Mouse (Mus musculus): ENCODE measurements around the gene Pla2g2c.

The Pla2g2c gene

DNA sequence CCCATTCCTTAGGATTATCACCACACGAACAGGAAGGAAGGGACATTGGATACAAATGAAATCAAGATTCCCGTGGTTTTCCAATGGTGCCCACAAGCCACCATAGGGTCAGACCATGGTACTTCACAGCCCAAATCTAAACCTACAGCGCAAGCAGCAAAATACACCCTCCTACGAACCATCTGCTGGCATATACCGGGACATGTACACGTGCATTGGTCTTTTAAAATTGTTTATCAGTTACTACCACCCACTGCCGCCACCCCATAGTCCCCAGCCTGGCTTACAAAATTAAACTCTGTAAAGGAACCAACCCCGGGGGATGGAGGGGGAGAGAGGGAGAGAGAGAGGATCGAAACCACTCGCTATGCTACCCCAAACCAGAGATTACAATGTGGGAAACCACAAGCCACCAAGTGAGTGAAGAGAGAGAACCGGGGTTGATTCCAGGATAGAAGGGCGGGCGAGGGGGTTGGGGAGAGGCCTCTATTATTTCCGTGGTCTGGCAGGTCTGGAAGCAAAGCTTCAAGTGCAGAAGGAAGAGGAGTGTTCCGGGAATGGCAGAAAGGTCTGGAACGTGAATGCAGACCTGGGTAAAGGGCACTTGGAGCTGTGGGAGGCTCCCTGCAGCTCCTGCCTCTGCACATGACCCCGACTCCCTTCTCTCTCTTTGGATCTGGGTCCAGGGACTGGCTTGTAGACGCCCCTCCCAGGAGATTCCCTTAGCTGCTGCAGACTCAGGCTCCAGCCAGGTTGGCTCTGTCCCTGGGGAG, at the start of gene Pla2g2c:
Gene Pla2g2c, plus strand, starts transcription at position 439 of the 773 bp plus-strand sequence.
- DNase-seq (ENCODE audit: low read depth, low spot score): no peak

DNA sequence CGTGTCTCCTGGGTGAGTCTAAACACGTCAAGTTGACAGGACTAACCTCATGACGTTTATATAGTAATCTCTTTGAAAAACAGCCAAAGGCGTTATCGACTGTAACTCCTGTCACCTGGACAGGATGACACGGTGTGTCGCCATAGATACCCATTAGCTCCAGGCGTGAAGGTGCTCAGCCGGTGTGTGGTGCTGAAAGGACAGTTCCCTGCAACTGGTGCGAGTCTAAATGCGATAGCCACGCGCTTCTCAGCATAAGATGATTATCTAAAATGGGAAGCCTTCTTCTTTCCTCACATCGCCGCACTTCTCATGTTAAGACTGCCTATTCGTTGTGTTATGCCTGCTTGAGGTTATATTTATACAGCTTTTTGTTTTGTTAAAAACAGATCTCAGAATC, 48.1 kb upstream of the Pla2g2c start:
- DNase-seq (ENCODE audit: low read depth, low spot score): peak; percentile 45

DNA sequence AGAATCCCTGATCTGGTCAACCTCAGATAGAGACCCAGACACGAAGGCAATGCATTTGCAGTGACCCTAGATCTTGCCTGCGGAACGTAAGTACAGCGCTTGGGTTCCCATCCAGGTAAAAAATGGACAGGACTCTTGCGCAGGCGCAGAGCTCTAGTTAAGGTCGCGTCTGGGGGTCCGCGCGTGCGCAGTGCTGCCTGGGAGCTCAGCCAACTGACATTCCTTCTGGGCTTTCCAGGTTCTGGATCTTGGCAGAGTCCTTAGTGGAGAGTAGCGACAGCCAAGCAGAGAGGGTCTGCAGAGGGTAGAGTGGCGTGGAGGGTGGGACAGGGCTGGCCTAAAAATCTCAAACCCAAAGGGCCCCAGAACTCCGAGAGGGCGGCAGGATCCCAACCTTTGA, 47.0 kb upstream of the Pla2g2c start:
- DNase-seq (ENCODE audit: low read depth, low spot score): peak; percentile 54

DNA sequence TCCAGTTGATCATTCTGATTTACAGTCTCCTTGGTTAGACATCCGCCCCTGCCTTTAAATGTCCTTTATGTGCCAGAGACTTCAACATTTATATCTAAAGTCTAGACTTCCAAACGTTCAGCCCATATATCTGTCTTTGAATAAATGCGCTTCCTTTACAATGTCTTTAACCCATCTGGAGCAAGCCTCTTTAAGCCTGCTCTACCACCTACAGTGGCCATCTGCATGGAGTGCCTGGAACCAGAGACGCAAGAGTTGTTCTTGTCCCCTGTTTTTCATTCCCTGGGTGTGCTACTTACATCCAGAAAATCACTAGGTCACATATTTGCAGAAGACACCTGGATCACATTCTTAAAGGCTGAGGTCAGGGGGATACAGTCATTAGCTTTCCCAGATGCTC, 44.5 kb upstream of the Pla2g2c start:
- no peak for DNase-seq (ENCODE audit: low read depth, low spot score)

DNA sequence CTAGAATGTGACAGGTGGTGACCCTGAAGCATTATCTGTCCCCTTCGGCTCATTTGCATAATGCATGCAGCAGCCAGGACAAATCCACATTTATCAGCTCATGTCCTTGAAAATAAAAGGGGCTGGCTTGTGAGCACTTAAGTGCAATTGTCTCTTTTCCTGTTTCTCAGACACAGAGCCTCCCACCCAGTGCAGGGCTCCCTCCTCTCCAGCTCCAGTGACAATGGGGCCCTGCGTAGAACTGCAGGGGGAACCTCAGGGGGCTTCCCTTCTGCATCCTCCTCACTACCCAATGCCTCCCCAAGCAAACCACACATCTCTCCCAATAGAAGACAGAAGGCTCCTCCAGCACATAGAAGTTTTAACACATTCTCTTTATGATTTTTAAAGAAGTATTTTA, 41.8 kb upstream of the Pla2g2c start:
- no peak for DNase-seq (ENCODE audit: low read depth, low spot score)

DNA sequence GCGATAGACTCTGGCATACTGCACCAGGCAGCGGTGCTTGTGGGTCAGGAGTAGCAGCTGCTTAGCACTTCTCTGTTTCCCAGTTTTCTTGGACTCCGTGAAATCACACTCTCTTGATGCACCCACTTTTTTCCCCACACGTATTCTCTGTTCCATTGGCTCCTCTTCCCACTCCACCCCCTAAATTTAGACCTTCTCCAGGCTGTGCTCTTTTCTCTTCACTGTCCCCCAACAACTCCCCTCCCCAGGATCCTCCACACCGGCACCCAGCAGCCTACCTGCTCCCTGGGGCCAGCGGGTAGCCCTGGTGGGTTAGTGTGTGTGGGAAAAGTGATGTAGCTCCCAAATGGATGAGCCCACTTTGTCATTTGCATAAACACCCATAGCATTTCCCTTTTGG, 38.8 kb upstream of the Pla2g2c start:
- no peak for DNase-seq (ENCODE audit: low read depth, low spot score)

DNA sequence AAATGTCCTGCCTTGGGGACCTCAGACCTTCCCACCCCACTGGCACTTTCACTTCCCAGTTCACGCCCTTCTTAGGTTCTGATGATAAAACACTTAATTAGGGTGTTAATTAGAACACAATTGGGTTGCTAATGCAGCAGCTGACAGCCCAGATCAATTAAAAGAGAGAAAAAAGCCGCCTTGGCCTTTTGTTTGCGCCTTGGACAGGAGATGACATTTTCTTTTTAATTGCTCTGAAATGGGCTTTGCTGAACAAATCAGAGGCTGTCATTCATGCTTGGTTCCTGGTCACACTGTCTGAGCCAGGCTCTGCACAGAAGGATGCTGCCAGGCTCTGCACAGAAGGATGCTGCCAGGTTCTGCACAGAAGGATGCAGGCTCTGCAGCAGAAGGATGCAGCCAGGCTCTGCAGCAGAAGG, 35.5 kb upstream of the Pla2g2c start:
- no peak for DNase-seq (ENCODE audit: low read depth, low spot score)

DNA sequence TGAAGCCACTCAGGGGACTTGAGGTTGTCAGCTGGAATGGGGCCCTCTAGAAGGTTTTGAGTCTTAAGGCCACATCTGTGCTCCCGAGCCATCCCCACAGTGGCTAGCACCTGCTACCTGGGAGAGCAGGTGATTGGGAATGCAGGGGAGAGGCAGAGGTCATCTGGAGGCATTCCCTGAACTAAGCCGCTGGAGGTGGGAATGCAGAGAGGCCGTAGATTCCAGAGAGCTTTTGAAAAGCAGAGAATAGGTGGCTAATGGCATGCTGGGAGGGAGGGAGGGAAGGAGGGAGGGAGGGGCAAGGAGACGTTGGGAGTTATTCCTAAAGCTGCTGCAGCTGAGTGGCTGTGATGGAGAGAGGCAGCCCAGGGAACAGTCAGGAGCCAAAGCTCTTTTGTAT, 34.0 kb upstream of the Pla2g2c start:
- DNase-seq (ENCODE audit: low read depth, low spot score): no peak

DNA sequence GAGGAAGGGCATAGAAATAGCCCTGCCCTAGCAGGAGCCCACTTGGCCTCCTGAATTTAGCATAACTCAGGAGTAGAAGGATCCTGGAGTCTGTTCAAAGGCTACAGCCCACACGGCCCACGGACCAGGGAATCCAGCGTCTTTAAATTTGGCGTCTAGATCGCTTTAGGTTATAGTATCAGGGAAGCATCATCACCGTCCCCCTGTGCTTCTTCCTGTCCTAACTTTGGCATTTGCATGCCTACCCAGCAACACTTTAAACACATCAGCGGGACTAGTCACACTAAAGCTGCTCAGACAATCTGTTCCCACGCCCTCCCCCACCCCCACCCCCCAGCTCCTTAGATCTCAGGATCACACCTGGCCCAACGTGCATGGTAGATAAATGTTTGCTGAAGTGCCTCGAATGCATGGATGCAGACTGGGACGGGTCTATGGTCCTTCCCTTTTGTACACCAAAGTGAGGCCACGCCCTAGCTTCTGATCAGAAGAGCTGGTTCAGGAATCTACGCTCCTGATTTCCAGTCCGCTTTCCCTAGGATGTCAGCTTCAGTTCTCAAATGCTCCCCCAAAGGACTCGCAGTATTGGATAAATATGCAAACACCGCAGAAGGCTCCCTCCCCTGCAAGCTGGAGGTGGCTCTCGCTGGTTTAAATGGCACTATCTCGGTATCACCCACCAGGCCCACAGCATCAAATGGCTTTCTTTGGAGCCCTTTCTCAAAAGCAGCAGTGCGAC, 33.0 kb upstream of the Pla2g2c start:
- DNase-seq (ENCODE audit: low read depth, low spot score): no peak

DNA sequence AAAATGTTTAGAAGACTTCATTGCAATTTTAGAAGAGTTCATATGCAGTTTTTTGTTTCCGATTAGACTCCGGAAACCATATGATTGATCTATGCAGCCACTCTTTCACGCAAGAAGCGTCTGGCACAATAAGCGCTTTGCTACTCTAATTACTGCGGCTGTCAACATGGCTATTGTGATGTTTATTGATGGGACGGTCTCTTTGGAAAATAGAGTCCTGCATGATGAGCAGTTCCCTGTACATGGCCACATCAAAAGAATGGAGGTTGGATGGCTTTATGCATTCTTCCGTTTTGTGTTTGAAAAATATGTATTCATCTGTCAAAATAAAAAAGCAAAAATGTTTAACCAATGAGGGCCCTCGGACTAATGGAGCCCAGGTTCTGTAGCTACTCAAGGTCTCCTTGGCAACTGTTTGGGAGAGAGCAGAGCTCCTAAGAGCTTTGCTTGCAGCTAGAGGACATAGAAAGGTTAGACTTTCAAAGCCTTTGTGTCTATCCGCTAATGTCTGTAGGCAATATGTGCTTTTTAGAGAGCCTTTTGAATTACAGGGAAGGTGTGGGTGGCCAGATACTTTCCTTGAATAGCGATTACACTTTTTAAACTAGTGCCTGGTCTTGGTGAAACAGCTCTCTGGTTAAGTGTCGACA, 31.4 kb upstream of the Pla2g2c start:
- no peak for DNase-seq (ENCODE audit: low read depth, low spot score)

DNA sequence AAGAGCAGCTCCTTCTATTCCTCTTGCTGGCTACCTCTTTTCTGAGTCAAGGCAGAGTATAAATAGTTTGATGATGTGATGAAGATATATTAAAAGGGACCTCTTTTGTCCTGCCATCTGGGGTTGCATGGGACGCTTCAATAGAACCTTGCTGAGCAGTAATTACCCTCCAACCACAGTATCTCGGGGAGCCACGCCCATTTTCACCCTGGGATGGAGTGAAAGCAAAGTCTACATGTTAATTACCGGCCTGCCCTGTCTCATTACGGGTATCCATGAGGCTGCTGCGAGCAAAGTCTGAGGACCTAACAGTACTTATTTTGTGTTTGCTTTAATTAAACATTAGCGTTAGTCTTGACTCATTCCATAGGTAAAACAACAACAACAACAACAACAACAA, 27.9 kb upstream of the Pla2g2c start:
- DNase-seq (ENCODE audit: low read depth, low spot score): no peak

DNA sequence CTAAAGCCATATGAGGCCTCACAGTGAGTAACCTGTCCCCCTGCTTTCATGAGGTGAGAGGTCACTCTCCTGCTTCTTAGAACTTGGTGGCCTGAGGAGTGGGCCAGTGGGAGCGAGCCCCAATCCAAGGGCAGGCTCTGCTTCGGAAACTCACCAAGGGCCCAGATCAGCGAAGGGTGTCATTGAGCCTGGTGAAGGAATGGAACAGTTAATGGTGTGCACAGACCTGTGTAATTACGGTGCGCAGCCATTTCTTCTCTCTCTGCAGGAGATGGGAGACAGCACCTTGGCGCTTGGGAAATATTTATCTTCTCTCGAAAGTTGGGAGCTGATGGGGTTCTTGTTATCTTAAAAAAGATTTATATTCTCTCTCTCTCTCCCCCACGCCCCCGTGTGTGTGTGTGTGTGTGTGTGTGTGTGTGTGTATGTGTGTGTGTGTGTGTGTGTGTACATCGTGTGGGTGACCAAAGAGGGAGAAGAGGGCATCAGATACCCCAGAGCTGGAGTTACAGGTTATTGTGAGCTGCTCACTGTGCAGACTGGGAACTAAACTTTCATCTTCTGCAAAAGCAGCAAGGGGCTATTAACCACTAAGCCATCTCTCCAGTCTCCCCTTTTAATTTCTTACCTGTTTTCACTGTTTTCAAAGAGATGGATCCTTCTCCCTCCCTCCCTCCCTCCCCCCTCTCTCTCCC, 27.3 kb upstream of the Pla2g2c start:
- DNase-seq (ENCODE audit: low read depth, low spot score): no peak

DNA sequence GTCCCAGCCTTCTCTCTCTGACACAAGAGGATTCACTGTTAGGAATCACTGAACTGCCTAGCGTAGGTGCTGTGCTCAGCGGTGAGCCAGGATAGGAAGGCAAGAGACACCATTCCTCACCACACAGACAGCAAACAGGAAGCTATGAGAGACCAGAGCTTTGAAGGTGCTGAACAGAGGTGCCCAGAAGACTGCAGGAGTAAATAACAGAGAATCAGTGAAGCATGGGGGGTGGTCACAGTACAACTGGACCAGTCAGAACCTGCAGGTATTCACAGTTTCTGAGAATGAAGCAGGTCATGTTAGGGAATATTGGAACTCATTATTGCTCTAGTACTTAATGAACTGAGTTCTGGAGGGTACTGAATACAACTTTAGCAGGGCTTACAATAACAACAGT, 26.3 kb upstream of the Pla2g2c start:
- no peak for DNase-seq (ENCODE audit: low read depth, low spot score)

DNA sequence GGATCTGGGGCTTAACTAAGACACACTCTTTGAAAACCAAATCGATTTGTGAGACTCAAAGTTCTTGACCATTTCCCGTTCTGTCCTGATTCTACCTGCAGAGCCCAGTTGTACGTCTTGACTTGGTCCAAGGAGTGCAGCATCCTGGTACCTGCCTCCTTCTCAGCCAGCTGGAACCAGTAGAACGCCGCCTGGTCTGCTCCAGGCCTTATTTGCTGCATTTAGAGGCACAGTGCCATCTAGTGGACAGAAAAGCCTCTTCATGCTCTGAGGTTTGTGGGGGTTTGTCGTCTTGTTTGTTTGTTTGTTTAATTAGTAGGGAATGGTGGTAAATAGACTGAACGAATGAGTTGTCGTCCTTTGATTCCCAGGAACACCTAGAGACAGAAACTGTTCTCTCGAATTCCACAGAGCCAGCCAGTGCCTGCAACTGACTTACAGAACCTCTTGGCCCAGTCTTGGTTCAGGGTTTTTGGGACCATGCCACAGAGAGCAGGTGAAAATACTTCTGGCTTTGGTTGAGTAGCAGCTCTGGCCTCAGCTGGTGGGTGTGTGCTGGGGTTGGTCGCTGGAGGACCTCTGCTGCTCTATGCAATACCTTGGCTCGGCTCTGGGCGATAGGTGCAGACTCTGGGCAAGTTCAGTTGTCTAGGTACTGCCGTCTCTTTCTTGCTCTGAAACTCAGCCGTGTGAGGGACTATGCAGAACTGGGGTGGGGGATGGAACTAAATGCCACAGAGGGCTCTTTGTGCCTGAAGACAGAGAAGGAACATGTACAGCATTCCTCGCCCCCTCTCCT, 24.2 kb upstream of the Pla2g2c start:
- peak; percentile 74 for DNase-seq (ENCODE audit: low read depth, low spot score)

DNA sequence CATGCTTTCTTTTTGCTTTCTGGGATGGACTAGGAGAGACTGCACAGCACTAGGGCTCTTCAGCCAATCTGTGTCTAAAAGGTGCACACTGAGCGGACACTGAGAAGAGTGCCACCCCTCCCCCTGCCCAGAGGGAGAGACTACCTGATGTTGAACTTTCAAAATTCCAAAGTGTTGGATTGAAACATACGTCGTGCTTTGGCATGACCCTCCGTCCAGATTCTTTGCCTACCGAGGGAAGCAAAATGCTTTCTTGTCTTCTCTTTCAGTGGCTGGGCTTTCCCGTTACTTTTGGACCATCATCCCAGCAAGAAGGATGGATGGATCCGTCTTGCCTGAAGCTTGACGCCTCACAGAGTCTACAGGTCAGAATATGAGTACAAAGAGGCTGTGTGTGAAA, 23.5 kb upstream of the Pla2g2c start:
- no peak for DNase-seq (ENCODE audit: low read depth, low spot score)

DNA sequence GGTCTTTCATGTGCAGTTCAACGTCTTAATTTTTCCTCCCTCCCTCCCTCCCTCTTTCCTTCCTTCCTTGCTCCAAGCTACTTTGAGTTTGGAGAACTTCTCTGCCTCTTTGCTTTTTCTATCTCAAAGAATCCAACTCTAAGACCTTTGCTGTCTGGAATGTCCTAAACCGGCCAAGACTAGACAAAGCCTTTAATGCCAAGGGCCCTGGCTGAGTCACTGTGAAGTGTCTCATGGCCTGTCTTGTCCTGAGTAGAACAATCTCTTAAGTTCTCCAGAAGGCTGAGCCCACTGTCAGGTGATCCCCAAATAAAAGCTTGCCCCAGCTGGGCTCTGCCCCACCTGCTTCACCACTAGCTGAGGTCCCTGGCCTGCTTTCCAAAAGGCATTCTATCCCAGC, 22.6 kb upstream of the Pla2g2c start:
- no peak for DNase-seq (ENCODE audit: low read depth, low spot score)

DNA sequence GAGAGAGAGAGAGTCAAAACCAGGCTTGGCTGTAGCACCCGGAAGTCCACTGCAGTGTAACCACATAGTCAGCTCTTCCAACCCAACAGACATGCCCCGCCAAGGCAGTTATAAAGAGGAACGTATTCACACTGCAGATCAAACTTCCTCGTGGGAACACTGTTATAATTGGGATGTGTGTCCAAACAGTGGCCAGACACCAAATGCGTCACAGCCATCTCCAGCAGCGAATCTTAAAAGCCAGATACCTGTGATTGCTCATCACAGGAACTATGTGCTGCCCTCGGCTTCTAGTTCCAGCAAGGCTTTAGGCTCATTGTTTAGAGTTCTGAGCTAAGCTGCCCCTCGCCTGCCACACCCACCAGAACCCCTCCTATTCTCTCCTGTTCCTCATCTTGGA, 22.1 kb upstream of the Pla2g2c start:
- no peak for DNase-seq (ENCODE audit: low read depth, low spot score)

DNA sequence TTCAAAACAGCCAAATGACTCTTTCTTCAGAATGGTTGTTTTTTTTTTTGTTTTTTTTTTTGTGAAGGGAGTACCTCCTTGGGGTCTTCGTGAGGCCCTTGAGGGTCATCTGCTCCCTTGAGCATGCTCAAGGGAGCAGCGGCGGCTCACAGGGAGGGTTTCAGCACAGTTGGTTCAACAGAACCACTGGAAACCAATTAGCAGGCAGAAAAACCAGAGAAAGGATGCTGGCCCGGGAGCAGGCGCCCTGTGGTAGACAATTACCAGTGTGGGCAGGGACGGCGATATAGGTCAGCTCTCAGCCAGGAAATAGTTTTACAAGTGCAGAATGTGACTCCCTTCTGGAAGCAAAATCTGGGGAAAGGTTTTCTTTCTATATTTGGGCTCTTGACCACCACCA, 21.0 kb upstream of the Pla2g2c start:
- DNase-seq (ENCODE audit: low read depth, low spot score): no peak

DNA sequence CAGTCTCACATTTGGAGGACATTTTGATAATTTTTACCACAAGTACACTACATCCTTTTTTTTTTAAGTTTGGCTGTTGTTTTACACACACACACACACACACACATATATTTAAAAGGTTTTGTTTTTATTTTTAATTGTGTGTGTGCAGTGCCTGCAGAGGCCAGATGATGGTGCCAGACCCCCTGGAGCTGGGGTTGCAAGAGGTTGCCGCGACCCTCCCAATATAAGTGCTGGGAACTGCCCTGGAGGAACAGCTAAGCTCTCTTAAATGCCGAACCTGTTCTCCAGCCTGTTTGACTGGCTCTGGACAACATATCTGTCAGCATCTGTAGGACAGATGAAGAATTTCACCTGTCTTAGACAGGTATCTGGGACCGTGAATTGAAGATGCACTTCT, 20.4 kb upstream of the Pla2g2c start:
- no peak for DNase-seq (ENCODE audit: low read depth, low spot score)

DNA sequence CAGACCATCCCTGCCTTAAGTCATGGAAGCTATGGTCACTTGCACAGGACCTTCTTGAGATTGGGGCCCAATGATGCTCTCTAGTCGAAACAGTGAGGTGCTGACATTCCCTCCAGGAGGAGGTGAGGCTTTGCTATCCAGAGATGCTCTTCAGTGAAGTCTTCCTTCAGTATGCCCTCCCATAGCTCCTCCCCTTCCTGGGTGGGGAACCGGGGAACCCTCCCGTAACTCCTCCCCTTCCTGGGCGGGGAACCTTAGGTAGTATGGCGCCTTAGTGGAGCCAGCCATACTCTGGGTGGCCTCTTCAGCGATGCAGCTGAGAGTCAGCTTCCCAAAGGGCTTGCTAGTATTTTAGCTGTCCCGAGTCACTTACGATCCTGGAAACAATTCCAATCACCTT, 18.0 kb upstream of the Pla2g2c start:
- peak; percentile 62 for DNase-seq (ENCODE audit: low read depth, low spot score)

DNA sequence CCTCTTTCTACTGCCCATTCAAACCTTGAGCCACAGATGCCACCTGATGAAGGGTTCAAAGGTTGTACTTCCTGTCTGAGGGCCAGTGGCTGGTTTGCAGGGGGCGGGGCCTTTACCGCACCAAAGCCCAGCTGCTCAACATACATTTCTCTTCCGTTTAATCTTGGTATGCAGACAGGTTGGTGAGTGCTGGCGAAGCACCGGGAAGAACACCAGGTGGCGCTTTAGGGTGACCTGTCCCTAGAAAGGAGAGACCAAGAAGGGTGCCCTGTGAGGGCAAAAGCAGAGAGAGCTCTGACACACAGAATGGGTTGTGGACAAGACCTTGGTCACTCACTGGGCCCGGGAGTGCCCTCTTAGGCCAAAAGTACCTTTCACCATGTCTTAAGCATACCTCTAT, 16.0 kb upstream of the Pla2g2c start:
- peak; percentile 48 for DNase-seq (ENCODE audit: low read depth, low spot score)
